Mouse (Mus musculus) heart, embryonic 13.5 days (tissue): ENCODE measurements around the gene Hectd4. TPM values are rescaled to one million over a fixed set of nuclear protein-coding genes. Genes with fewer than 3 reads are reported as not detected.

Experiments
- ATAC-seq: fragments of 200-750 bp; cut with Nextera tagmentation; 2 replicates; pipeline ENCODE4 v1.8.0; 2017; ENCODE audit warnings: moderate TSS enrichment; ENCODE audit not compliant: insufficient number of reproducible peaks, low FRiP score, low TSS enrichment; ENCODE audit errors: extremely low read depth
- H3K27ac ChIP-seq: fragments of 300-500 bp; sonication (generic); replicated peaks from 2 replicates; pipeline ENCODE4 v1.5.1; 2015; ENCODE audit warnings: moderate library complexity, mild to moderate bottlenecking, inconsistent platforms
- H3K27me3 ChIP-seq: fragments of 300-500 bp; sonication (generic); replicated peaks from 2 replicates; pipeline ENCODE4 v1.6.1; 2015; ENCODE audit warnings: mild to moderate bottlenecking, inconsistent platforms
- H3K36me3 ChIP-seq: fragments of 300-500 bp; sonication (generic); 2 replicates; pipeline ENCODE4 v1.6.1; 2015; ENCODE audit warnings: mild to moderate bottlenecking, inconsistent platforms
- H3K4me1 ChIP-seq: fragments of 300-500 bp; sonication (generic); 2 replicates; pipeline ENCODE4 v1.6.1; 2015; ENCODE audit warnings: inconsistent platforms
- H3K4me2 ChIP-seq: fragments of 300-500 bp; sonication (generic); 2 replicates; pipeline ENCODE4 v1.6.1; 2015; ENCODE audit warnings: inconsistent platforms, mild to moderate bottlenecking, moderate library complexity
- H3K4me3 ChIP-seq: fragments of 300-500 bp; sonication (generic); 2 replicates; pipeline ENCODE4 v1.5.1; 2015; ENCODE audit warnings: moderate library complexity, mild to moderate bottlenecking, inconsistent platforms
- H3K9ac ChIP-seq: fragments of 300-500 bp; sonication (generic); 2 replicates; pipeline ENCODE4 v1.6.1; 2015; ENCODE audit warnings: inconsistent platforms, mild to moderate bottlenecking, moderate library complexity
- H3K9me3 ChIP-seq: fragments of 300-500 bp; sonication (generic); 2 replicates; pipeline ENCODE4 v1.6.1; 2016; ENCODE audit warnings: inconsistent platforms
- WGBS: fragments of 180-500 bp; shearing (Covaris S2); methylation state at CpG from one replicate; pipeline ENCODE4 v1.1.7; 2015; ENCODE audit warnings: mixed read lengths; 5-methylcytosine and 5-hydroxymethylcytosine counted together
- polyA plus RNA-seq: library from polyadenylated mRNA; unstranded; fragments of >200 nt; fragmentation: Nextera tagmentation; extraction: Ambion mirVana; gene quantifications from 2 replicates; pipeline ENCODE4 v1.2.1, GENCODE M21; 2015

Hectd4 gene
- polyA plus RNA-seq, 1 experiment from 2014 or later = 2.8 TPM

DNA sequence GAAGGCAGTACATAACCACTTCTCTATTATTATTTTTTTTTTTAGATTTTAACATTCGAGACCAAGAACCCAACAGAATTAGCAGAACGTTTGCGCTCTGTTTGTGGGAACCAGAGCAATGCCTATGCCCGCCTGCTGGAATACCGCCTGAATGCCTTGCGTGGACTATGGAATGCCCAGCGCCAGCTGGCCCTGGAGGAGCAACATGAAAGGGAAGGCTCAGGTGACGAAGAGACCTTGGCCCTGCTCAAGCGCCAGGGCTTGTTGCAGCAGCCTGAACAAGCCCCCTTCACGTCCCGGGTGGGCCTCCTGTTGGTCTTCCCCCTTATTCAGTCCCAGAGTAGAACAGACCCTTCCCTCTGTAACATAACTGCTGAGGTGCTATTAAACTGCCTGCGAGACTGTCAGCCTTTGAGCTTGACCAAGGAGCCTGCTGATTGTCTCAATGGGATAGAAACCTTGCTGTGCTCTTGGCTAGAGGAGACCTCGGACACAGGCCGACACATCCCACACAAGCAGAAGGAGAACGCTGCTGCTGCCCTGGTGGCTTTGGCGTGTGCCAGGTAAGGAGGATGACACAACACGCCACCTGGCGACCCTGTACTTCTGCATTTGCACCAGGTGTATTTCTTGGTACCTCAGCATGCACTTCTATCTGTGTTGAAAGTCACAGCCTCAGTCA is 33.9 kb downstream of the Hectd4 start:
- ATAC-seq = no peak
- no peak overlapping the region for H3K27ac ChIP-seq
- WGBS = 90% methylated on average over 18 of the region's 18 CpGs

DNA sequence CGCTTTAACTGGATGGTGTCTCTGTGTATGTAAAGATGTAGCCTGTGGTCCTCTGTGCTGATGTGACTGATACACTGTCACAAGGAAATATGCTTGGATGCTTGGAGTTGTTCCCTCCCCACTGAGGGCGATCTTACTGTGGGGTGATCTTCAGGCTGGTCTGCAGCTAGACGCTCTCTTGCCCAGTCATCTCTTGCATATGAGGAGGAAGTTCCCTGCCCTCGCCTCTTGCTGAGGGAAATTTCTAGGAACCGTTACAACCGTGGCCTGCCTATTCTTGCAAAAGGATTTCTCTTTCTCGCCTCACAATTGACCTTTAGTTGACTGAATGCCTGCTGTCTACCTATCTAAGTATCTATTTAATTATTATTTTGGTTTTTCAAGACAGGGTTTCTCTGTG is 35.0 kb downstream of the Hectd4 start:
- H3K36me3 ChIP-seq = peaks cover 45% of the 10 kb centered on the region
- H3K27me3 ChIP-seq = no peaks in the 10 kb centered on the region
- no peak overlapping the region for H3K4me2 ChIP-seq
- no peaks in the 10 kb centered on the region for H3K9me3 ChIP-seq
- peaks cover 6% of the 10 kb centered on the region for H3K4me1 ChIP-seq
- no peak overlapping the region for H3K9ac ChIP-seq
- no peak overlapping the region for H3K4me3 ChIP-seq
- no peak for ATAC-seq
- no peak overlapping the region for H3K27ac ChIP-seq
- WGBS = 87% methylated on average over 7 of the region's 7 CpGs

More for the DNA sequence above, 33.9 kb downstream of the Hectd4 start:
- H3K4me1 ChIP-seq = peaks cover 8% of the 10 kb centered on the region
- peaks cover 41% of the 10 kb centered on the region for H3K36me3 ChIP-seq
- no peak overlapping the region for H3K4me3 ChIP-seq
- no peaks in the 10 kb centered on the region for H3K27me3 ChIP-seq
- H3K9me3 ChIP-seq = no peaks in the 10 kb centered on the region
- H3K4me2 ChIP-seq = no peak overlapping the region
- no peak overlapping the region for H3K9ac ChIP-seq

DNA sequence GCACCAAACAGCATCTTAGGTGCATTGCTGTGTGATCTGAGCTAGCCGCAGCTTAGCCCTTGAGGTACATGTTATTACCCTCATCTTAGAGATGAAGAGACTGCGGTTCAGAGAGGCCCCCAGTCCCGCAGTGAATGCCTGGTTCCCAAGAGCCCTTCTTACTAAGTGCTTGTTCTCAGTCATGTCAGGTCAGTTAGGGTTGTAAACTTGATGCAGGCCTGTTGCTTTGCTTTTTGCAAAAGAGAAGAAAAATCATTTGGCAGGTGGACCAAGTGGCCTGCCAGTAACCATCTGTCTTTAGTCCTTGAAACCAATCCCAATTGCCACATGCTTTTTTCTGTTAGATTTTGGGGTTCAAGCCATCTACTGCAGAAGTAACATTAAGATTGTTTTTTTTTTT is 41.8 kb downstream of the Hectd4 start:
- no peak overlapping the region for H3K9ac ChIP-seq
- peaks cover 85% of the 10 kb centered on the region for H3K36me3 ChIP-seq
- no peaks in the 10 kb centered on the region for H3K9me3 ChIP-seq
- H3K4me2 ChIP-seq = no peak overlapping the region
- no peak overlapping the region for H3K4me3 ChIP-seq
- WGBS = 89% methylated on average over 3 of the region's 3 CpGs
- no peak overlapping the region for H3K27ac ChIP-seq
- no peaks in the 10 kb centered on the region for H3K4me1 ChIP-seq
- ATAC-seq = no peak
- H3K27me3 ChIP-seq = no peaks in the 10 kb centered on the region

DNA sequence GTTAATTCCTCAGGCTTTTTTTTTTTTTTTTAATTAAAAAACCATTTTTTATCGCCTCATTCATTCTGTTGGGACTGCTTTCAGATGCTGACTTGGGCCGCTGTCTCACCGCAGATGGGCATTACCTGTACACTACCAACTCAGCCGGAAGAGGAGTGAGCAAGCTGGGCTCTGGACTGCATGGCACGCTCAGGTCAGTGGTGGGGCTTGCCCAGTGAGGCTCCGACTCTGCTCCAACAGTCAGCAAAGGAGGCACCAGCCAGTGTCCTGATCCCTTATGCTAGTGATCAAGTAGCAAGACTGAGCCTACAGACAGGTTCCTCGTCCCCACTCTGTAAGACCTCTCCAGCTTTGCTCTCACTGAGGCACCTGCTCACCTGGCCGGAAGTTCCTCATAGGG is 42.4 kb downstream of the Hectd4 start:
- Histone ChIP-seq H3K9ac (no peak overlapping the region), H3K4me1 (no peaks in the 10 kb centered on the region), H3K27me3 (no peaks in the 10 kb centered on the region), H3K4me2 (no peak overlapping the region), H3K9me3 (no peaks in the 10 kb centered on the region), H3K36me3 (peaks cover 83% of the 10 kb centered on the region), H3K27ac (no peak overlapping the region), H3K4me3 (no peak overlapping the region)
- no peak for ATAC-seq
- WGBS = 90% methylated on average over 8 of the region's 8 CpGs

DNA sequence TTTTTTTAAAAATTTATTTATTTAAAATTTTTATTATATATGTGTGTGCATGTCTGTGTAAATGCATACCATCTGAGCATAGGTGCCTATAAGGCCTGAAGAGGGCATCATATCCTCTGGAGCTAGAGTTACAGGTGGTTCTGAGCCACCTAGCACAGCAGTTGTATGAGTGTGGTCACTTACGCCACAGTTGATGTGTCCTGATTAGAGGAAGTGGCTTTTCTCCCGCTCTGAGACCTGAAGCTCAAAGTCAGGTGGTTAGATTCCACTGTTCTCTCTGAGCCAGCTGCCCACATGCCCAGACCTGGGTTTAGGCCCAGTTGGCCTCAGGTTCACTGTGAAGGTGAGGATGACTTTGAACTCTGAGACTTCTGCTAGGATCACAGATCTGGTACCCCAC is 44.6 kb downstream of the Hectd4 start:
- H3K4me1 ChIP-seq = peaks cover 9% of the 10 kb centered on the region
- WGBS = 86% methylated on average over 2 of the region's 2 CpGs
- H3K9me3 ChIP-seq = no peaks in the 10 kb centered on the region
- no peak overlapping the region for H3K9ac ChIP-seq
- peaks cover 92% of the 10 kb centered on the region for H3K36me3 ChIP-seq
- no peak for ATAC-seq
- H3K27ac ChIP-seq = no peak overlapping the region
- no peak overlapping the region for H3K4me2 ChIP-seq
- H3K27me3 ChIP-seq = no peaks in the 10 kb centered on the region
- H3K4me3 ChIP-seq = no peak overlapping the region

DNA sequence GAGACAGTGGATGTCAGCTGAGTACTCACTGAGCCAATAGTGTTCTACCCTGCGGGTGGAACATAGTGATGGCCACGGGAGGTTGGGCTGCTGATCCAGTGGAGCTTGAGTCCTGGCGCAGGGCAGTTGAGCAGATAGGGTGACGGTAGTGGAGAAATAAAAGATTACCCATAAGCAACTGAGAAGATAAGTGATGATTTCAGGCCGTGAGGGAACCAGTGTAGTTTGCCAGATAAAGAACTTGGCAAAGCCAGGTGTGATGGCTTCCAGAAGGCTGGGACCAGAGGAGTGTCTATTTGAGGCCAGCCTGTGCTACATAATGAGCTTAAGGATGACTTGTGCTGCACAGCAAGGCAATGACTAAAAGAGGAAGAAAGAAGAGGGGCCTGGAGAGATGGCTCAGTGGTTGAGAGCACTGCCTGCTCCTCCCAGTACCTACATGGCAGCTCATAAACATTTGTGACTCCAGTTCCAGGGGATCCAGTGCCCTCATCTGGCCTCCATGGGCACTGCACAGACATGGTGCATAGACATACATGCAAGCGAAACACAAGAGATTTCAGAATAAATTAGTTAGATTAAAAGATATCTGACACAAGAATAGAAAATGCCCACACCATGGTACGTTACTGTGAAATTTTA is 46.8 kb downstream of the Hectd4 start:
- Histone ChIP-seq H3K27ac (no peak overlapping the region), H3K4me2 (no peak overlapping the region), H3K27me3 (no peaks in the 10 kb centered on the region), H3K9me3 (no peaks in the 10 kb centered on the region), H3K4me1 (peaks cover 9% of the 10 kb centered on the region), H3K4me3 (no peak overlapping the region), H3K36me3 (peaks cover 77% of the 10 kb centered on the region), H3K9ac (no peak overlapping the region)
- ATAC-seq = no peak
- WGBS = 72% methylated on average over 7 of the region's 7 CpGs

DNA sequence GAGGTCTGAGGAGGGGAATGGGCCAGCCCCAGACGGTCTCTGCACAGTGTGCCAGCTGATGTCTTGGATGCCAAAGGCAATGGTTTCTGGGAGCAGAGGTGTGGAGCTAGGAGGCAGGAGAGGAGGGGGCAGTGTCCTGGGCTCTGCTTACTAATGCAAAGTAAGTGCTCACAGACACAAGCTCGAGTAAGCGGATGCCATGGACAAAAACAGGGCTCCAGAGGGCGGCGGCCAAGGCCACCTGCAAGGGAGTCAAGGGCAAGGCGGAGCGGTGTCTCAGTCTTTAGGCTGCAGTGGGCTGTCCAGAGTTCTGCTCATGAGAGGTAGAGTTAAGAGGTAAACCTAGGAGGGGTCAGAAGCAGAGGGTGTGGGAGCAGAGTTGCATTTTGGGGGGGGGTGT is 51.0 kb downstream of the Hectd4 start:
- Histone ChIP-seq H3K27me3 (no peaks in the 10 kb centered on the region), H3K4me2 (no peak overlapping the region), H3K27ac (no peak overlapping the region), H3K4me1 (peaks cover 9% of the 10 kb centered on the region), H3K9me3 (no peaks in the 10 kb centered on the region), H3K9ac (no peak overlapping the region), H3K36me3 (peaks cover 74% of the 10 kb centered on the region), H3K4me3 (no peak overlapping the region)
- no peak for ATAC-seq
- 87% methylated on average over 7 of the region's 7 CpGs for WGBS

DNA sequence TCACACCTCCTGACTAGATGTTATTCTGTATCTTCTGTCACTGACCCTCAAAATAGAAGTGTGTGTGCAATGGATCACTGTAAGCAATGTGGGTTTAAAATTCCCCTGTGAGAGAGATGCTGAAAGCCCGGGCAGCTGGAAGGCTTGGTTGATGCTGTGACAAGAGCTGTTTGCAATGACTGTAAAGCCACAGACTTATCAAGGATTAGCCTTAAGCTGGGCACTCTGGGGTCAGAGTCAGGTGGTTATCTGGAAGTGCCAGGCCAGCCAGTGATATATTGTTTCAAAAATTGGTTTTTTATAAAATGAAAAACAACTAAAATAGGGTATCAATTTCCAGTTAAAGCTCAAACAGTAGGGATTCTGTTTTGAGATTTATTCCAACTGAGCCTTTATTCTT is 56.8 kb downstream of the Hectd4 start:
- WGBS = 45% methylated on average over 1 of the region's 1 CpGs
- Histone ChIP-seq H3K9me3 (no peaks in the 10 kb centered on the region), H3K4me2 (no peak overlapping the region), H3K9ac (no peak overlapping the region), H3K36me3 (peaks cover 71% of the 10 kb centered on the region), H3K4me1 (0 out of 2 replicates have a peak, but pooled peaks cover 3% of the 10 kb centered on the region), H3K27ac (no peak overlapping the region), H3K27me3 (no peaks in the 10 kb centered on the region), H3K4me3 (no peak overlapping the region)
- ATAC-seq = no peak

DNA sequence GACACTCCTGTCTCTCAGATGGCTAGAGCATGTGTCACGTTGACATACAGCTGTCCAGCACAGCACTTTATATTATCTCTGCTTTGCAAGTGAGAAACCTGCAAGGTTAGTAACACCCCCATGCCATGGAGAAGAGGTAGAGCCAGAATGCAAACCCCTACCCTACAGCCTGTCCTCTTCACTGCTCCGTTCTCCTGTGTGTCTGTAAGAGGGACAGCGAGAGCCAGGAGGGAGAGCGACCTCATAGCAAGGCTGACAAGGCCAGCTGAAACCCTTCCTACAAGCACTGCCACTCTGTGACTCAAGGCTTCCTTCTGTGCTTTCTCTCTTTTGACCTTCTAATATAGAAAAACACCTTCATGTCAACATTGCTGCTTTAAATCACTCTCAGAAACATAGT is 60.4 kb downstream of the Hectd4 start:
- Histone ChIP-seq H3K36me3 (peaks cover 65% of the 10 kb centered on the region), H3K4me3 (no peak overlapping the region), H3K9ac (no peak overlapping the region), H3K27me3 (no peaks in the 10 kb centered on the region), H3K4me1 (peaks cover 8% of the 10 kb centered on the region; the same call in 1 of the 2 replicates), H3K9me3 (no peaks in the 10 kb centered on the region), H3K27ac (no peak overlapping the region), H3K4me2 (no peak overlapping the region)
- no peak for ATAC-seq
- 75% methylated on average over 4 of the region's 4 CpGs for WGBS

DNA sequence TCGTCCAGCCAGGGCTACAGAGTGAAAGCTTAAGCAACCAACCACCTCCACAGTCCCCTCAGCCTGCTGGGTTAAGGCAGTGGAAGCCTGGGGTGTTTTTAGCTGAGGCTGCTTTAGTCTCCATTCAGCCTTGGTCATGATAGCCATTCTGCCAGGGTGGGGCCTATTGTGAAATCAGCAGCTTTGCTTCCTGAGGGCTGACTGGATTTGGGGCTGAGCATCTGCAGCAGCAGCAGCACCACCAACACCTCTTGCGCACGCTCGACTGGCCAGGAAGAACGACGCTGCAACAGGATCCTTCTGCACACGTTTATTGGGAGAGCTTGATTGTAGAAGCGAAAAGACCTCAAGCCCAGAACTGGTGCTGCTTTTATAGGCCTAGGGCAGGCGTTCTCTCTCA is 63.0 kb downstream of the Hectd4 start:
- Histone ChIP-seq H3K9ac (no peak overlapping the region), H3K4me3 (no peak overlapping the region), H3K27ac (no peak overlapping the region), H3K9me3 (no peaks in the 10 kb centered on the region), H3K4me2 (no peak overlapping the region), H3K36me3 (peaks cover 81% of the 10 kb centered on the region), H3K27me3 (no peaks in the 10 kb centered on the region), H3K4me1 (peaks cover 5% of the 10 kb centered on the region; the same call in 1 of the 2 replicates)
- 89% methylated on average over 9 of the region's 9 CpGs for WGBS
- ATAC-seq = no peak

DNA sequence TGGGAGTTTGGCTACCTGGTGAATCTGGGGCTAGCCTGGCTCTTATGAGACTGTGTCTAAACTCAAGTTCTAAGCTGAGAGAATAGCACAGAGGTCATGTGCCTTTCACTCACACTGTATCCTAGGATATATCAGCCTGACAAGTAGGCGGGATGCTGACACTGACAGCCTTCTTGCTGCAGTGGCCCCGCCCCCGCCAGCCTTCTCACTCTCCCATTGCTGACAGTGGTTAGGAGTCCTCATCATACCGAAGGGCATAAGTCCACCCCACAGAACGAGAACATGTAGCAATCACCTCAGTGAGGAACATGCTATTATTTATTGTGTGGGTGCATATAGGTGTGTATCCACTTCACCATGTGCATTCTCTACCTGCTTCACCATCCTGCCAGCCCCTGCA is 64.8 kb downstream of the Hectd4 start:
- H3K9me3 ChIP-seq = no peaks in the 10 kb centered on the region
- H3K27me3 ChIP-seq = no peaks in the 10 kb centered on the region
- H3K27ac ChIP-seq = no peak overlapping the region
- H3K9ac ChIP-seq = no peak overlapping the region
- peaks cover 85% of the 10 kb centered on the region for H3K36me3 ChIP-seq
- WGBS = 62% methylated on average over 5 of the region's 5 CpGs
- H3K4me3 ChIP-seq = no peak overlapping the region
- no peak for ATAC-seq
- no peak overlapping the region for H3K4me2 ChIP-seq
- H3K4me1 ChIP-seq = peaks cover 5% of the 10 kb centered on the region; the same call in 1 of the 2 replicates

DNA sequence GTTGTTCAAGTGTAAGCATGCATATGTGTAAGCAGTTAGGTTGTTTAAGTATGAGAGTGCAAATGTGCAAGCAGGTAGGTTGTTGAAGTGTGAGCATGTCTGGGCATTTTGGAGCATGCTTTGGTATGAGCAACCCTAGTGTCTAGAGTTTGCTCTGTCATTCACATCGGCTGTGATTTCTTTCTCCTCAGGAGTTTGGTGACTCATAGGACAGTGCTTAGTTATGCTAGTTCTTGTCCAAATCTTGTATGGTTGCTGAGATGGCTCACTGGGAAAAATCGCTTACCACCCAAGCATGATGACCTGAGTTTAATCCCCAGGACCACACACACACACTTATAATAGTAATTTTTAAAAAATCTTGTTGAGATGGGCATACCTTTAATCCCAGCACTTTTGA is 67.2 kb downstream of the Hectd4 start:
- Histone ChIP-seq H3K9me3 (no peaks in the 10 kb centered on the region), H3K36me3 (peaks cover 85% of the 10 kb centered on the region), H3K9ac (no peak overlapping the region), H3K4me3 (no peak overlapping the region), H3K4me1 (peaks cover 5% of the 10 kb centered on the region), H3K27ac (no peak overlapping the region), H3K27me3 (no peaks in the 10 kb centered on the region), H3K4me2 (no peak overlapping the region)
- WGBS = 86% methylated on average over 2 of the region's 2 CpGs
- no peak for ATAC-seq
